Mouse (Mus musculus) naive thymus-derived CD4-positive, alpha-beta T cell, adult 2 months (primary cell): ENCODE data around the gene Hoxd13.

Experiments
- DNase-seq: peaks from one replicate; pipeline ENCODE4 v3.0.0-alpha.2; 2011; ENCODE audit warnings: low read depth

Hoxd13 gene

GRCm38 (mm10) chr2:74661685-74662084, 6.4 kb upstream of the Hoxd13 start:
- DNase-seq: no peak

GRCm38 (mm10) chr2:74663291-74663925, 4.7 kb upstream of the Hoxd13 start:
- DNase-seq: no peak

DNA sequence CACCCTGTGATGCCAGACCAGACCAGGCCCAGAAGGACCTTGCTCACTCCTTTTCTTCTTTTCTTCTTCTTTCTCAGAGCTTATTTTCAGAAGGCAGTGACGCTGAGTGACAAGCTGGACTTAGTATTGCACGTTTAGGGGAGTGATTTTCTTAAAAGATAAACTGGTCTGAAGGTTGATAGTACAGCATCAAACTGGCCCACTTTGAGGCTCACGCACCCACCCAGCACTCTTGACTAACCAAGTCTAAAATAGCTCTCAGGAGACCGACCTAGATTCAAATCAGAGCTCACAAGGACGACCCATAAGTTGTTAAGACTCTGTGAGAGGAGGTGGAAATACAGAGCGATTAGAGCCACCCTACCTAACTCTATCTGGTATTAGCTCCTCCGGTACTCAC, 1.7 kb upstream of the Hoxd13 start:
- no peak for DNase-seq

DNA sequence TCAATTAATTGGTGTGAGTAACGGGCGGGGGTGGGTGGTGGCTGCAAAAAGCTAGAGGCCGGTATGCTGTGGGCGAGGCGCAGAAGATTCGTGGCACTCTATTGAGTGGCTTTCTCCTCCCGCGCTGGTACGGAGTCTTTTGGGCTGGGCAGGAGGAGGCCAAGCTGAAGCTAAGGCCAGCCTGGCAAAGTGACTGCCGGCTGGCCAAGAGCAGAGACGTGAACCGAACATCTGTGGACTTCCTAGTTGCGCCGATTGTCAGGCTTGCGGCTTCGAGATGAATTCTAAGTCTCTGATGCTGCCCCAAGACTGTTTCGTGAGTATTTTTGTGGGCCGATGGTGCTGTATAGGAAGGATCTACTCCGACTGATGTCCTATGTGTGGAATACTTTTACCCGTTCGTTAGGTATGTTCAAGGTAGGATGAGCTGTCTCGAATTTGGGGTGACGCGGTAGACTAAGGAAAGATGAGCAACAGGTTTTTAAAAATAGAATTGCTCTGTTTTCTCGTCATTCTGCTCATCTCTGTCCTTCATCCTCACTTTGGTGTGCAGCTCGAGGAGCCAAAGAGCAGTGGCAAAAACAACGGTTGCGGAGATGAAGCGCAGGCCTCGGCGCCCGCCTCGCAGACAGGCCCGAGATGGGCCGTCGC, 794 bp upstream of the Hoxd13 start:
- DNase-seq: no peak

DNA sequence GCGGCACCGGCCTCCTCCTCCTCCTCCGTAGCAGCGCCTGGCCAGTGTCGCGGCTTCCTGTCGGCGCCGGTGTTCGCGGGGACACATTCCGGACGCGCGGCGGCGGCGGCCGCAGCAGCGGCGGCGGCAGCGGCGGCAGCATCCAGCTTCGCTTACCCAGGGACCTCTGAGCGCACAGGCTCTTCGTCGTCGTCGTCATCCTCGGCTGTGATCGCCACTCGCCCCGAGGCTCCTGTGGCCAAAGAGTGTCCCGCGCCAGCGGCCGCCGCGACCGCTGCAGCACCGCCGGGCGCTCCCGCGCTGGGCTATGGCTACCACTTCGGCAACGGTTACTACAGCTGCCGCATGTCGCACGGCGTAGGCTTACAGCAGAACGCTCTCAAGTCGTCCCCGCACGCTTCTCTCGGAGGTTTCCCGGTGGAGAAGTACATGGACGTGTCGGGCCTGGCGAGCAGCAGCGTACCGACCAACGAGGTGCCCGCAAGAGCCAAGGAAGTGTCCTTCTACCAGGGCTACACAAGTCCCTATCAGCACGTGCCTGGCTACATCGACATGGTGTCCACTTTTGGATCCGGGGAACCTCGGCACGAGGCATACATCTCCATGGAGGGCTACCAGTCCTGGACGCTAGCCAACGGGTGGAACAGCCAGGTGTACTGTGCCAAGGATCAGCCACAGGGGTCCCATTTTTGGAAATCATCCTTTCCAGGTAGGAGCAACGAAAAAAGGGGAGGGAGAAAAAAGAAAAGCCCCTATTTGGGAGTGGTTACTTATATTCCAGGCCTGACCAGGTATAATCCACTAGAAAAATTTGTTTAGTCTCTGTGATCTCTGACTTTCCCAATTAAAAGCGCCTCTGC, 490 bp downstream of the Hoxd13 start:
- DNase-seq: no peak

DNA sequence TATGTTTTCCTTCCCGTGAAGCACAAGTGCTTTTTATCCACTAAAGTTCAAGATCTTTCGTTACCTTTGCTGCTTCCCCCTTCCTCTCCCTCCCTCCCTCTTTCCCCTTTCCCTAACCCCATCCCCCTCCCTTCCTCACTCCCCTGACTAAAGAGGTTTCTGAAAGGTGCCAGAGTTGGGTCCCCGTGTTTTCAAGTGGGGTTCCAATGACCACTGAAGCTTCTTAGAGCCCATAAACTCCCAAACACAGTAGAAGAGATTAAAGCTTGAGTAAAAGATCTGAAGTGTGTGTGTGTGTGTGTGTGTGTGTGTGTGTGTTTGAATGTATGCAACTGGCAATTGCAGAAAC, 1.1 kb downstream of the Hoxd13 start:
- DNase-seq: no peak

DNA sequence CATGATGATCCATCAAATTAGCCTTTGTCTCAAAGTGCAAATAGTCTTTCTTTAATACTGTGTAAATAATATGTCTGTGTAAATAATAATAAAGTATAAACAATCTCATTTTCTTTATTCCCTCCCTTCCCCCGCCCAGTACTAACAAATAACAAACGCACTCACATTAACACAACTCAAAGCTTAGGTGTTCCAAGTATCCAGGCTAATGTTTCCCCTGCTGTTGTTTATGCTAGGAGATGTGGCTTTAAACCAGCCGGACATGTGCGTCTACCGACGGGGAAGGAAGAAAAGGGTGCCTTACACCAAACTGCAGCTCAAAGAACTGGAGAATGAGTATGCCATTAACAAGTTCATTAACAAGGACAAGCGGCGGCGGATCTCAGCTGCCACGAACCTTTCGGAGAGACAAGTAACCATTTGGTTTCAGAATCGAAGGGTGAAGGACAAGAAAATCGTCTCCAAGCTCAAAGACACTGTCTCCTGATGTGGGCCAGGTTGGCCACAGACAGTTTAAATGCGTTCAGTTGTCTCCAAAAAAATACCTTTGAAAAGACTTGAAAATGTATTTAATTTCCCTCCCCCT, 1.6 kb downstream of the Hoxd13 start:
- DNase-seq: no peak

- DNase-seq: no peak
These were observed 2.6 kb downstream of the Hoxd13 start for GRCm38 (mm10) chr2:74670632-74671188.

DNA sequence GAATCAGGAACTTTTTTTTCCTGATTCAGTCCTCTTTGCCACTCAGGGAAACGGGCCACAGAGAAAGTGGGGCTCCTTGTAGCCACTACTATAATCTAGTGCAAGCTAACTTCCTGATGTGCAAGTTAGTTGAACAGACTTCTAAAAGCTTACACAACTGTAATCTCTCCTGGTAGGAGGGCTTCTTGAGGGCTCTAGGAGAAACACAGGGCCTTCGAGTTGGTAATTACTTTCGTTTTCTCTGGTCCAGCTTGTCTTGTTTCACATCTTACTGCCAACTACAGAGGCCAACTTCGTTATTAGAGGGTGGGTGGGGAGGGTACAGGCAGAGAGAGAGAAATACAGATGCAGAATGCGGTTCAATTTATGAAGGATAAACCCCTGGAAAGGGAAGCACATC, 3.7 kb downstream of the Hoxd13 start:
- DNase-seq: no peak

DNA sequence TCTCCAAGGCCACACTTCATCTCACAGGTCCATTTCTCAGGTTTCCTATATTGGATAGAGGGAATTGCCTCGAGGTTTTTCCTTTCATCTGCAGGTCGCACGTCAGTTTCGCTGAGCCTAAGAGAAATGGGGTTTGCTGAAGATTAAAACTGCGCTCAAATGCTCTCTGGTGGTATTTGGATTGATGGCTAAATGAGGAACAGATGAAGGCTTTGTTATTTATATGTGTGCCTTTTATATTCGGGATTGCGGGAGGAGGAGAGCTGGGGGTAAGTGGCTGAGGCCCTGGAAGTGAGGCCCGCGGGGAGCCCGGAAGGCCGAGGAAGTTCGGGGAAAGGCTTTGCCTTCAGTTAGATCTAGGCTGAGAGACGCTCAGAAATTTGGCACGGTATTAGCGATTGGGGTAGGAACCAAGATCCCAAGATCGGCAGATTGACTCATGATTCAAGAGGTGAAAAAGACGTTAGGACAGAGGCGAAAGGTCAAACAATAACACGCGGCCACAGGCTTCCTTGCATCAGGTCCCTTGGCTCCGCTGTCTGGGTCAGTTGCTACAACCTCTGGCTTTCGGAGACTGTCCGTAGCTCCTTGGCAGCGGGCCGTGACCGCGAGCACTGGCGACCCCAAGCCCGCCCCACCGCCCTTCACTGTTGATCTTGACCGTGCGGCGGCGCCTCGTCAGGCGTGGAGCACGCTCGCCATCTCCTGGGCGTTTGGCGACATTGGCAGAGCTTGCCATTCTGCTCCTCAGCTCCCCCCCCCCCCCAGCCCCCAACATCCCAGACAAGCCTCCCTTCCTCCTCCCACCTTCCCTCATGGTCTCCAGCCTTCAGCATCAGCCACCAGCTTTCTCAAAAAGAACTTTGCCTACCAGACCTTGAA, 4.6 kb downstream of the Hoxd13 start:
- DNase-seq: peak; percentile 65

DNA sequence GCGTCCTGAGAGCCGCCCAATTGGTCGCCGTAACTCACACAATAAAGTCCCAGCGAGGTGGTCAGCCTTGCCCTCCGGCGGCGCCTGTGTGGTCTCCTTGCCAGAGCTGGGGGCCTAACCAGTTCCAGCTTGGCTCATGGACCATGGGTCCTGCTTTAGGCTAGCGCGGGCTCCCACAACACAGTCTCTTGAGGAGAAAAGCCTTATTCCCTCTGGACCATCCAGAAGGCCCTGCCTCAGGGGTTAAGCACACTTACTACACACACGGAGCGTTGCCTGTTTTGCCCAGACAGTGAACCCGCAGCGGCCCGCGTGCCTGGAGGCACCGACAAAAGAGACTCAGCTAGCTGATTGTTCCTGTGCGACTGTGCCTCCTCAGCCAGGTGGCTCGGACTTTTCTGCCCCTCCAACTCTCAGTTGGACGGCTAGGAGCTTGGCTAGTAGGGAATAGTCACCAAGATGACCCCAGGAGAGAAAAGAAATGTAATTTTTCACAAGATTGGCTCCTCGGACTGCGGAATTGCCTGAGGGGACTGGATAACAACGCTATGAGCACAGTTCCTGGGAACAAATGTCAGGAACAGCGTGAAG, 5.8 kb downstream of the Hoxd13 start:
- no peak for DNase-seq

DNA sequence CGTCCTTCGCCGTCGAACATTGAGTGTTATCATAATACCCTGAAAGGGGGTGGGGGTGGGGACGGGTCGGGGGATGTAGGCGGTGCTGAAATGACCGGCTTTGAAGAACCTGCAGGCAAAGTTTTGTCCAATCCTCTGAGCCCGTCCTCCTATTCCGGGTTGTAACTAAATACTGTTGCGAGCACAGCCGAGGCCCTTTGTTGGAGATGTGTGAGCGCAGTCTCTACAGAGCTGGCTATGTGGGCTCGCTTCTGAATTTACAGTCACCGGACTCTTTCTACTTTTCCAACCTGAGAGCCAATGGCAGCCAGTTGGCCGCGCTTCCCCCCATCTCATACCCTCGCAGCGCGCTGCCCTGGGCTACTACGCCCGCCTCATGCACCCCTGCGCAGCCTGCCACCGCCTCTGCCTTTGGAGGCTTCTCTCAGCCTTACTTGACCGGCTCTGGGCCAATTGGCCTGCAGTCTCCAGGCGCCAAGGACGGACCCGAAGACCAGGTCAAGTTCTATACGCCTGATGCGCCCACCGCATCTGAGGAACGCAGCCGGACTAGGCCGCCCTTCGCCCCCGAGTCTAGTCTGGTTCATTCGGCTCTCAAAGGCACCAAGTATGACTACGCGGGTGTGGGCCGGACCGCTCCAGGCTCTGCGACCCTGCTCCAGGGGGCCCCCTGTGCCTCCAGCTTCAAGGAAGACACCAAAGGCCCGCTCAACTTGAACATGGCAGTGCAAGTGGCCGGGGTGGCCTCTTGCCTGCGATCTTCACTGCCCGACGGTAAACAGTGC, 7.0 kb downstream of the Hoxd13 start, which contains the start of gene Hoxd12:
Hoxd12 (plus strand) TSS at position 133 of the 785 bp plus-strand sequence.
- DNase-seq: no peak

DNA sequence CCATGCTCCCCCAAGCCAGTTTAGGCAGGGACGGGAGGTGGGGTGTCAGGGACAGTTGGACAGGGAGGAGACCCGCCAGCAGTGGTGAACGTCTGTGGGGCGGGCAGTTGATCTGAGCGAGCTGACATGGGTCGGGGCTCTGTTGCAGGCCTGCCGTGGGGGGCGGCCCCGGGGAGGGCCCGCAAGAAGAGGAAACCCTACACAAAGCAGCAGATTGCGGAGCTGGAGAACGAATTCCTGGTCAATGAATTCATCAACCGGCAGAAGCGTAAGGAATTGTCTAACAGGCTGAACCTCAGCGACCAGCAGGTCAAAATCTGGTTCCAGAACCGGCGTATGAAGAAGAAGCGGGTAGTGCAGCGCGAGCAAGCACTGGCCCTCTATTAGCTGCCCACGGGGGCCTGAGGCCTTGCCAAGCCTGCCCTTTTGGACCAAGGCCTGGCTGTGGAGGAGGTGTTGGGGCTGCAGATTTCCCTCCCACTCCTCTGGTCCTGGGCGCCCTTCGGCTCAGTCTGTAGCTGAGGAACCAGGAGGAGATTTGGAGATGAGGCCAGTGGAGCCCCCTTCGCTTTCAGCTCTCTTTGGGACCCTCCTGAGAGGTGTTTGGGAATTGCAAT, 7.7 kb downstream of the Hoxd13 start:
- DNase-seq: no peak

GRCm38 (mm10) chr2:74676376-74677052, 8.4 kb downstream of the Hoxd13 start:
- no peak for DNase-seq

DNA sequence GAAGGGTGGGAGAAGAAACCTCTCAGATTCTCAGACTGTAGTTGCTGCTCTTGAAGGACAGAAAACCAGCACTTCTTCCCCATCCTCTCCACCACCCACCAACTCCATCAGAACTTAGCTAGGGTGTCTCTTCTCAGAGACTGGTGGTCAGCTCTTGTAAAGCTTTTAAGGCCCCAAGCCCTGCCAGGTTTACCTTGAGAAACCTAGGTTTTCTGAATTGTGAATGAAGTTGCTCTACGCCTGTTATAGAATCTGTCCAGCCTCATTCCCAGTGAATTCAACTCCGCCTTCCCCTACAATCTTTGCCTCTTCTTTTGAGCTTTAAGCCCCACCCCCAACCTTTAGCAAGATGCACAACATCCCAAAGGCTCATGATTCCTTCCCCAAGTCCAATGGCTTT, 9.0 kb downstream of the Hoxd13 start:
- DNase-seq: no peak

DNA sequence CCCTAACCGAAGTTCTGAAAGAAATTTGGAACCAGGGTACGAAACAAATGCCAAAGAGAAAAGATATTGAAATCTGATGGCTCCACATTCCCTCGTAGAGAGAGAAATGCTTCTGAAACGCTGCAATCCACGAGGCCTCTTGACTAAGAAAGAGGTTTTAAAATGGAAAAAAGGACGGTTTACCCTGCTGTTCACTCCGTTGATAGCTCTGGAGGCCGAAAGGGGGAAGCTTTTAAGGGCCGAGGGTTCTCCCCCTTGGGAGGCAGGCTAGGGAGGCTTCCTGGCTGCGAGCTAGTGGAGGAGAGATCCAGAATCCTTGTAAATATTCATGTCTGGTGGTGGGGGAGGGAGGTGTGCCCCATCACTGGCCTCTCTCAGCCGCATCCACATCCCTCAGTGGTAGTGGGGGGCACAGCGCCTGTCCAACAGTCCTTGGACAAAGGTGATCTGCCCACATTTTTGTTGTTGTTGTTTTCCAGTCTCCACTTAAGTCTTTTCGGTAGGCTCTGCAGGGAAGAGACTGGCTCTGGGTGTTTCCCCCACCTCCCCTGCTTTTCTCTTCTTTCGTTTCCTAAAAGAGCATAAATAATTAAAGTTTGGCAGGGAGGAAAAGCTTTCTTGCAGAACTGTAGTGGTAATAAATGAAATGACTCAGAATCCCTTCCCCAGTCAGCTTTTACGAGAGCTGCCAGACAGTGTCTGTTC, 10.9 kb downstream of the Hoxd13 start, which contains the start of gene Hoxd11:
Hoxd11 (plus strand) TSS at position 667 of the 705 bp plus-strand sequence.
- DNase-seq: no peak

DNA sequence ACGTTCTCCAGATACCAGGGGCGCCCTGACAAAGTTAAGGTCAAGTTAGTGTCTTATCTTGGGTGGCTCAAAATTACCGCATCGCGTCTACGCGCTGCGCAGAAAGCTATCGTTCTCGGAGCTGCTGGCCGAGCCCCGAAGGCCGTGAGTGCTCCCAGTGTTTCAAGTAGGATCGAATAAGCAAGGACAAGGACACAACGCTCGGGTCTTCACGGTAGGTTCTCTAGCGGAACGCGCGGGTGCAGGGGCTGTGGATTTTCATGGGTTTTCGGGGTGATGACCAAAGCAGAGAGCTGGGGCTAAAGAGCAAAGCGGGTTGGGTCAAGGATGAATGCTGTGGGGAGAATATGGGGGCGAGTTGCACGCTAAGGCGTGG, 11.5 kb downstream of the Hoxd13 start:
- no peak for DNase-seq

DNA sequence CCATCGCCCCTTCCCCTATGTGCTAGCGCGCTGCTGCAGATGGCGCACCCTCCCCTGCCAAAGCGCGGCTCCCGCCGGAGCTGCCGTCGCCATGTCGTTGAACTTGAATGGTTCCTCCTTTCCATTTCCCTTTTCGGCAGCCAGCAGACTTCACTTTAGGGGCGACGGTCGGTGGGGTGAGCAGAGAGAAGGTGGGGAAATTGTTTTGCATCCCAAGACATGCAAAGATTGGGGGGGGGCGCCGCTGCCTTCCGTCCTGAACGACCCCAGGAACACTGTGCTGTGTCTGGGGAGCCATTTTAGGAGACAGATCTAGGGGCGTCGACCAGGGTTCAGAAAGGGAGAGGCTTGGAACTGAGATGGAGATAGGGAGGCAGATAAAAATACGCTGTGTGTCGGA, 11.9 kb downstream of the Hoxd13 start:
- DNase-seq: no peak
